Mouse (Mus musculus): Measurements from ENCODE around the gene Nbl1. TPM values are rescaled to one million over a fixed set of nuclear protein-coding genes. Genes with fewer than 3 reads are reported as not detected.
A peak's percentile ranks its signal among the peaks of the same experiment; 100 is the strongest.

The Nbl1 gene
- polyA plus RNA-seq, 1 experiment from 2014 or later: 7.3 TPM

GRCm38 (mm10) chr4:139048518-139048917 is 44.3 kb downstream of the Nbl1 start:
- DNase-seq (ENCODE audit: low spot score): no peak
- no peak overlapping the region for H3K4me3 ChIP-seq
- H3K27me3 ChIP-seq (ENCODE audit: insufficient read depth, poor library complexity, severe bottlenecking): peaks cover 6% of the 10 kb centered on the region; the same call in 1 of the 2 replicates
- no peak overlapping the region for H3K27ac ChIP-seq
- peaks cover 3% of the 10 kb centered on the region; the same call in 1 of the 2 replicates for H3K9me3 ChIP-seq
- 79% methylated on average over 6 of the region's 6 CpGs for WGBS
- no peaks in the 10 kb centered on the region for H3K4me1 ChIP-seq
- no peaks in the 10 kb centered on the region for H3K36me3 ChIP-seq

DNA sequence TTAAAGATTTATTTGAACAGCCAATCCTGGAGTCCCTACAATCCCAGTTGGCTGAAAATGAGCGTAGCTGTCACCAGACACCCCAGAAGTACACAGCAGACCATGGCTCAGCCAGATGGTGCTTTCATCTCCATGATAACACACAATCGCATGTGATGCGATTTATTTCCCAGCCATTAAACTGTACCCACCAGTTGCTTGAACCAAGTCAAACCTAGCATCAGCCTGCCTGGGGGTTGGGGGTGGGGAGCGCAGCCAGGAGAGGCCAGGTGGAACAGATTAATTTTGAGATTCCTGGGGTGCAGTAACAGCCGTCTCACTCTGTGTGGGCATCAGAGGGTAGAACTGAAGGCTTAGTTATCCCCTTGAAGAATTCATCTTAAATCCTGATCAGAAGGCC is 46.4 kb downstream of the Nbl1 start:
- no peaks in the 10 kb centered on the region for H3K36me3 ChIP-seq
- H3K4me1 ChIP-seq: no peaks in the 10 kb centered on the region

DNA sequence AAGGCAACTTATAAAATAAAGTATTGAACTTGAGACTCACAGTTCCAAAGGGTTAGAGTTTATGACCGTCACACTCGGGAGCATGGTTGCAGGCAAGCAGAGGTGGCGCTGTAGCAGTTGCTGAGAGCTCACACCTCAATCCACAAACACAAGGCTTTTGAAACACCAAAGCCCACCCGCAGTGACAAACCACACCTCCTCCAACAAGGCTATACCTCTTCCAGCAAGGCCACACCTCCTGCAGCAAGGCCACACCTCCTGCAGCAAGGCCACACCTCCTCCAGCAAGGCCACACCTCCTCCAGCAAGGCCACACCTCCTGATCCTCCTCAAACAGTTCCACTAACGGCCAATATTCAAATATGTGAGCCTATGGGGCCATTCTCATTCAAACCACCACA is 48.2 kb downstream of the Nbl1 start:
- Histone ChIP-seq H3K27me3 (ENCODE audit: insufficient read depth, poor library complexity, severe bottlenecking) (peaks cover 19% of the 10 kb centered on the region), H3K4me1 (peaks cover 7% of the 10 kb centered on the region), H3K36me3 (no peaks in the 10 kb centered on the region), H3K27ac (no peak overlapping the region), H3K4me3 (no peak overlapping the region), H3K9me3 (peaks cover 3% of the 10 kb centered on the region; the same call in 1 of the 2 replicates)
- 85% methylated on average over 5 of the region's 5 CpGs for WGBS
- no peak for DNase-seq (ENCODE audit: low spot score)

More for the DNA sequence above, 46.4 kb downstream of the Nbl1 start:
- 80% methylated on average over 5 of the region's 5 CpGs for WGBS
- Histone ChIP-seq H3K27me3 (ENCODE audit: insufficient read depth, poor library complexity, severe bottlenecking) (peaks cover under 1% of the 10 kb centered on the region; the same call in 1 of the 2 replicates), H3K9me3 (peaks cover 3% of the 10 kb centered on the region; the same call in 1 of the 2 replicates), H3K27ac (no peak overlapping the region), H3K4me3 (no peak overlapping the region)
- no peak for DNase-seq (ENCODE audit: low spot score)

- Histone ChIP-seq H3K4me1 (peaks cover 7% of the 10 kb centered on the region), H3K27me3 (ENCODE audit: insufficient read depth, poor library complexity, severe bottlenecking) (peaks cover 28% of the 10 kb centered on the region), H3K9me3 (peaks cover 3% of the 10 kb centered on the region; the same call in 1 of the 2 replicates), H3K4me3 (no peak overlapping the region), H3K27ac (no peak overlapping the region), H3K36me3 (no peaks in the 10 kb centered on the region)
- no peak for DNase-seq (ENCODE audit: low spot score)
- WGBS: 76% methylated on average over 2 of the region's 2 CpGs
Measured at GRCm38 (mm10) chr4:139043600-139043999, 49.2 kb downstream of the Nbl1 start.

GRCm38 (mm10) chr4:139042611-139043010 is 50.2 kb downstream of the Nbl1 start:
- no peak overlapping the region for H3K27ac ChIP-seq
- no peak for DNase-seq (ENCODE audit: low spot score)

GRCm38 (mm10) chr4:139040084-139040839 is 52.5 kb downstream of the Nbl1 start:
- Histone ChIP-seq H3K4me1 (peaks cover 7% of the 10 kb centered on the region), H3K27me3 (ENCODE audit: insufficient read depth, poor library complexity, severe bottlenecking) (peaks cover 33% of the 10 kb centered on the region), H3K4me3 (no peak overlapping the region), H3K36me3 (no peaks in the 10 kb centered on the region), H3K27ac (no peak overlapping the region), H3K9me3 (peaks cover 3% of the 10 kb centered on the region; the same call in 1 of the 2 replicates)
- 6% methylated on average over 10 of the region's 10 CpGs for WGBS
- no peak for DNase-seq (ENCODE audit: low spot score)

More at GRCm38 (mm10) chr4:139042611-139043010, 50.2 kb downstream of the Nbl1 start:
- H3K4me1 ChIP-seq: peaks cover 7% of the 10 kb centered on the region
- peaks cover 33% of the 10 kb centered on the region for H3K27me3 ChIP-seq (ENCODE audit: insufficient read depth, poor library complexity, severe bottlenecking)
- H3K36me3 ChIP-seq: no peaks in the 10 kb centered on the region
- peaks cover 3% of the 10 kb centered on the region; the same call in 1 of the 2 replicates for H3K9me3 ChIP-seq
- 74% methylated on average over 5 of the region's 5 CpGs for WGBS
- no peak overlapping the region for H3K4me3 ChIP-seq

GRCm38 (mm10) chr4:139037795-139038607 is 54.8 kb downstream of the Nbl1 start:
- H3K4me1 ChIP-seq: peaks cover 19% of the 10 kb centered on the region
- H3K27ac ChIP-seq: no peak overlapping the region
- H3K36me3 ChIP-seq: no peaks in the 10 kb centered on the region
- 81% methylated on average over 17 of the region's 17 CpGs for WGBS
- DNase-seq (ENCODE audit: low spot score): no peak
- H3K9me3 ChIP-seq: no peaks in the 10 kb centered on the region
- H3K4me3 ChIP-seq: no peak overlapping the region
- H3K27me3 ChIP-seq (ENCODE audit: insufficient read depth, poor library complexity, severe bottlenecking): peaks cover 33% of the 10 kb centered on the region

DNA sequence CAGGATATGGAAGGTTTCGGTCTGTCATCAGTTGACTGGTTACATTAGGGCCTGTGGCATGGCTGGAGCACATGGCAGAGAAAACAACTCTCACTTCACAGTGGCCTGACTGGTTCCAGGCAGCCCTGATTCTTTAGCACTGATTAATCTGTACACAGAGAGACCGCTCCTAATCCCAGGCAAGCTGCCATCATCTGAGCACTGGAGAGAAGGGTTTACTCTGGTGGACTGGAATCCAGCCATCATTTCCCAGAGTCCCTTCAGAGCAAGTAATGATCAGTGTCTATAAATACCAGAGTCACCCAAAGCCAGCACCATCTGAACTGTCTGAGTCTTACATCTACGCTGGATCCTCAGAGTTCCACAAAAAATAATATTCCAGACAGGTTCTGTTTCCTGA is 57.0 kb downstream of the Nbl1 start:
- Histone ChIP-seq H3K27me3 (ENCODE audit: insufficient read depth, poor library complexity, severe bottlenecking) (peaks cover 33% of the 10 kb centered on the region), H3K9me3 (no peaks in the 10 kb centered on the region), H3K4me1 (peaks cover 24% of the 10 kb centered on the region), H3K4me3 (no peak overlapping the region), H3K27ac (no peak overlapping the region), H3K36me3 (no peaks in the 10 kb centered on the region)
- 93% methylated on average over 3 of the region's 3 CpGs for WGBS
- DNase-seq (ENCODE audit: low spot score): no peak

DNA sequence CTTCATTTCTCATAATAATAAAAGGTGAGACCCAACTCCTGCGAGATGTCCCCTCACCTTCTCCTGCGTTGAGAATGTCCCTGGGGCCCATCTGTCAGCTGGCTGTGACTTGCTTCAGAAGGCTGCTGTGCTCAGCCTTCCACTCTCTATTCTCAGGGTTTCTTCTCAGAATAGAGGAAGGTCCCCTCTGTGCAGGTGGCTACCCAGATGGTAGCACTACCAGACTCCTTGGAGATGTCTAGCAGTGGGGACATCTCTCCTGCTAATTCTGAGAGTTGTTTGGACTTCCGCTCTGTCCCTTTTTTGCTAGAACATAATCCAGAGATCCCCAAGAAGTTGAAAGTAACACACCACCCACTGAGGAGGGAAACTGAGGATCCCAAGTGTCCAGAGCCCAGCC is 57.9 kb downstream of the Nbl1 start:
- WGBS: 89% methylated on average over 3 of the region's 3 CpGs
- Histone ChIP-seq H3K27me3 (ENCODE audit: insufficient read depth, poor library complexity, severe bottlenecking) (peaks cover 27% of the 10 kb centered on the region), H3K4me1 (peaks cover 18% of the 10 kb centered on the region), H3K9me3 (no peaks in the 10 kb centered on the region), H3K27ac (no peak overlapping the region), H3K36me3 (no peaks in the 10 kb centered on the region), H3K4me3 (no peak overlapping the region)
- DNase-seq (ENCODE audit: low spot score): no peak

GRCm38 (mm10) chr4:139034540-139034939 is 58.3 kb downstream of the Nbl1 start:
- no peak overlapping the region for H3K27ac ChIP-seq
- no peaks in the 10 kb centered on the region for H3K36me3 ChIP-seq
- H3K4me3 ChIP-seq: no peak overlapping the region
- peaks cover 17% of the 10 kb centered on the region; the same call in 1 of the 2 replicates for H3K4me1 ChIP-seq
- DNase-seq (ENCODE audit: low spot score): no peak
- H3K9me3 ChIP-seq: no peaks in the 10 kb centered on the region
- WGBS: 37% methylated on average over 4 of the region's 4 CpGs
- peaks cover 22% of the 10 kb centered on the region for H3K27me3 ChIP-seq (ENCODE audit: insufficient read depth, poor library complexity, severe bottlenecking)

DNA sequence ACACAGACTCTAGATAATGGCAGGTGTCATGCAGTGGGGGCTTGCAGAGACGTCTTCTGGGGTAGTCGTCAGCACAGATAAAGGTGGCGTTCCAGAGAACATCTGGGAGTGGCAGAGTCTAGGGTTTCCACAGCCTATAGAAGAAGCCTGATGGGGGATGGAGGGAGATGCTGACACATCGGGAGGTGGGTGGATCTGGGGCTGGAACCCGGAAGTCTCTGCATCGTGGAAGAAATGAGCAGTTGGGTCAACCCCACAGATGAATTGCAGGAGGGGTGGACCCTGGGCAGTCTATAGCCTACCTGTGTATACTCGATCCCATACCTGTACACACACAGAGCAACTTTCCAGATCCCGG is 58.8 kb downstream of the Nbl1 start:
- 66% methylated on average over 8 of the region's 8 CpGs for WGBS
- Histone ChIP-seq H3K4me3 (no peak overlapping the region), H3K36me3 (no peaks in the 10 kb centered on the region), H3K27me3 (ENCODE audit: insufficient read depth, poor library complexity, severe bottlenecking) (peaks cover 17% of the 10 kb centered on the region), H3K4me1 (peaks cover 17% of the 10 kb centered on the region; the same call in 1 of the 2 replicates), H3K27ac (no peak overlapping the region; the same call in 1 of the 2 replicates), H3K9me3 (no peaks in the 10 kb centered on the region)
- no peak for DNase-seq (ENCODE audit: low spot score)

GRCm38 (mm10) chr4:139033263-139034009 is 59.4 kb downstream of the Nbl1 start:
- Histone ChIP-seq H3K4me1 (peaks cover 17% of the 10 kb centered on the region; the same call in 1 of the 2 replicates), H3K9me3 (no peaks in the 10 kb centered on the region), H3K27ac (peak overlapping the region; percentile 16; the same call in 1 of the 2 replicates), H3K27me3 (ENCODE audit: insufficient read depth, poor library complexity, severe bottlenecking) (peaks cover 11% of the 10 kb centered on the region), H3K4me3 (no peak overlapping the region), H3K36me3 (no peaks in the 10 kb centered on the region)
- no peak for DNase-seq (ENCODE audit: low spot score)
- 67% methylated on average over 11 of the region's 11 CpGs for WGBS
